Mouse (Mus musculus) heart, embryonic 10.5 days (tissue): Measurements from ENCODE around the gene Ifnar2. TPM values are rescaled to one million over a fixed set of nuclear protein-coding genes. Genes with fewer than 3 reads are reported as not detected.
"Not testable (repeated sequence)": the region's sequence is repeated elsewhere in the genome, so short reads cannot be mapped to it uniquely, and the experiment has no call there.

ENCODE experiments used
- DNase-seq: peaks from one replicate; pipeline ENCODE4 v3.0.0-alpha.2; 2017; ENCODE audit warnings: low spot score
- H3K27ac ChIP-seq: fragments of 300-500 bp; sonication (generic); 2 replicates; pipeline ENCODE4 v1.5.1; 2016; ENCODE audit warnings: mild to moderate bottlenecking
- H3K27me3 ChIP-seq: fragments of 300-500 bp; sonication (generic); 2 replicates; pipeline ENCODE4 v1.6.1; 2016; ENCODE audit warnings: mild to moderate bottlenecking; ENCODE audit not compliant: poor library complexity, insufficient read depth, severe bottlenecking
- H3K36me3 ChIP-seq: fragments of 300-500 bp; sonication (generic); 2 replicates; pipeline ENCODE4 v1.6.1; 2016; ENCODE audit warnings: mild to moderate bottlenecking, moderate library complexity
- H3K4me1 ChIP-seq: fragments of 300-500 bp; sonication (generic); 2 replicates; pipeline ENCODE4 v1.6.1; 2016; ENCODE audit warnings: mild to moderate bottlenecking
- H3K4me3 ChIP-seq: fragments of 300-500 bp; sonication (generic); 2 replicates; pipeline ENCODE4 v1.5.1; 2016; ENCODE audit warnings: mild to moderate bottlenecking, moderate library complexity
- H3K9me3 ChIP-seq: fragments of 300-500 bp; sonication (generic); 2 replicates; pipeline ENCODE4 v1.6.1; 2016; ENCODE audit warnings: mild to moderate bottlenecking, moderate library complexity
- WGBS: fragments of 180-500 bp; shearing (Covaris S2); methylation state at CpG from one replicate; pipeline ENCODE4 v1.1.7; 2016; 5-methylcytosine and 5-hydroxymethylcytosine counted together
- polyA plus RNA-seq: library from polyadenylated mRNA; unstranded; fragments of >200 nt; fragmentation: Nextera tagmentation; extraction: Ambion mirVana; gene quantifications from 2 replicates; pipeline ENCODE4 v1.2.1, GENCODE M21; 2016

The Ifnar2 gene
- polyA plus RNA-seq, 1 experiment from 2014 or later: 42.2 TPM

GRCm38 (mm10) chr16:91426586-91426985 is 54.0 kb downstream of the Ifnar2 start:
- DNase-seq: no peak
- H3K27ac ChIP-seq: no peak overlapping the region
- H3K4me3 ChIP-seq: no peak overlapping the region
- peaks cover 3% of the 10 kb centered on the region; the same call in 1 of the 2 replicates for H3K4me1 ChIP-seq
- no peaks in the 10 kb centered on the region for H3K9me3 ChIP-seq
- peaks cover 54% of the 10 kb centered on the region for H3K36me3 ChIP-seq
- H3K27me3 ChIP-seq: no peaks in the 10 kb centered on the region
- 85% methylated on average over 4 of the region's 4 CpGs for WGBS

- H3K27me3 ChIP-seq: no peaks in the 10 kb centered on the region
- no peaks in the 10 kb centered on the region for H3K9me3 ChIP-seq
- 59% methylated on average over 5 of the region's 5 CpGs for WGBS
- H3K4me3 ChIP-seq: no peak overlapping the region
- no peak for DNase-seq
- peaks cover 3% of the 10 kb centered on the region; the same call in 1 of the 2 replicates for H3K4me1 ChIP-seq
- H3K27ac ChIP-seq: no peak overlapping the region
- peaks cover 46% of the 10 kb centered on the region for H3K36me3 ChIP-seq
Observed at GRCm38 (mm10) chr16:91427461-91427860, 54.9 kb downstream of the Ifnar2 start.

- Histone ChIP-seq H3K27ac (no peak overlapping the region), H3K9me3 (no peaks in the 10 kb centered on the region), H3K27me3 (no peaks in the 10 kb centered on the region), H3K4me1 (peaks cover 8% of the 10 kb centered on the region), H3K4me3 (no peak overlapping the region), H3K36me3 (peaks cover 38% of the 10 kb centered on the region)
- DNase-seq: no peak
- 60% methylated on average over 8 of the region's 8 CpGs for WGBS
Observed at GRCm38 (mm10) chr16:91428259-91428865, 55.8 kb downstream of the Ifnar2 start.

DNA sequence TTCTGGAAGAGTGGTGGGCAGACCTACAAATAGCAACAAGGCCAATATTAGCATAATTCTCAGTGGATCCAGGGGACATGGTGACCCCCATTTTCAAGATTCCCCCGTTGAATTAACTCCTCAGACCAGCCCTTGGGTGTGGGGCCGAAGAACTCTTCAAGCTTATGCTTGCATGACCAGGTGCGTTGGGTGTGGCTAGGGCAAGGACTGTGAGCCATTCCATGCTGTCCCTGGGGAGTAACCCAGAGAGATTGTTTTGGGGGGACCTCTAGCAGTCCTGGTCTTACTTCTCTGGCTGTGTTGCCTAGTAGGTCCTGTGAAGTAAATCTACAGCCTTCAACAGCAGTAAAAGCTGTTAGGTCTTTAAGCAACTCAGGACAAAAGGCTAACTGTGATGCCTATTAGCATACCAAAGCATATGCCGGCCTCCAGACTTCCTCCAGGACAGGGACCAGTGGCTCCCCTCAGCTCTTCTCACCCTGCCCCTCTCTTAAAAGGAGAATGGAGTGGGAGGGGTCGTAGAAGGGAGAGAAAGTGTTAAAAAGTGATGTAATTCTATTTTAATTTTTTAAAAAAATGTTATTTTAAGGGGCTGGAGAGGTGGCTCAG is 60.2 kb downstream of the Ifnar2 start:
- no peak for DNase-seq
- H3K27ac ChIP-seq: 0 out of 2 replicates have a peak overlapping the region, but pooled peaks have one; percentile 1
- no peaks in the 10 kb centered on the region for H3K9me3 ChIP-seq
- H3K4me1 ChIP-seq: peaks cover 17% of the 10 kb centered on the region
- H3K36me3 ChIP-seq: no peaks in the 10 kb centered on the region
- 39% methylated on average over 5 of the region's 5 CpGs for WGBS
- no peak overlapping the region for H3K4me3 ChIP-seq
- H3K27me3 ChIP-seq: no peaks in the 10 kb centered on the region

DNA sequence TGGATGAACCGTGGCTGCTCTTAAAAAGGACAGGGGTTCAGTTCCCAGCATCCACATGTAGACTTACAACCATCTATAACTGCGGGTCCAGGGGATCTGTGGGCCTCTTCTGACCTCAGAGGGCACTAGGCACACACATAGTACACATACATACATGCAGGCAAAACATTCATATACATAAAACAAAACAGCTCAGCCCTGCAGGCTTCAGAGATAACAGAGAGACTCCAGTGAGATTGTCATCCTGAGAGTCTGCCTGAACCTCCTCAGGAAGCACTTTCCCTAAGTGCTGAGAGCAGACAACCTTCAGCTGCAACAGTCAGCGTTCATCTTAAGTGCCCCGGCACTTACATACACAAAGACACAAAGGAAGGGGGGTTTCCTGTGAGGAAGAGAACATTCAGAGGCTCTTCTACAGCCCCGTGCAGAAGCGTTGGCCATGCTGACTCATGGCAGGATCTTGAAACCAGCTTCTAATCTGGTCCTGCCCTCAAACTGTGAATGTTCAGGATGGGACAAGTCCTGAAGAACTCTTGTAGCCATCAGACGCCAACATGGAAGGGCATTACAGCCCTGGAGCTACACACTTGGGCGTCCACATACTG is 60.8 kb downstream of the Ifnar2 start:
- DNase-seq: no peak
- Histone ChIP-seq H3K27ac (0 out of 2 replicates have a peak overlapping the region, but pooled peaks have one; percentile 36), H3K4me3 (0 out of 2 replicates have a peak overlapping the region, but pooled peaks have one; percentile 12), H3K4me1 (peaks cover 15% of the 10 kb centered on the region), H3K36me3 (no peaks in the 10 kb centered on the region), H3K27me3 (no peaks in the 10 kb centered on the region), H3K9me3 (no peaks in the 10 kb centered on the region)
- 37% methylated on average over 8 of the region's 8 CpGs for WGBS

GRCm38 (mm10) chr16:91434119-91434518 is 61.5 kb downstream of the Ifnar2 start:
- Histone ChIP-seq H3K36me3 (no peaks in the 10 kb centered on the region), H3K4me1 (peaks cover 14% of the 10 kb centered on the region), H3K4me3 (no peak overlapping the region), H3K27ac (0 out of 2 replicates have a peak overlapping the region, but pooled peaks have one; percentile 36), H3K9me3 (no peaks in the 10 kb centered on the region), H3K27me3 (no peaks in the 10 kb centered on the region)
- DNase-seq: no peak
- WGBS: 47% methylated on average over 3 of the region's 3 CpGs

DNA sequence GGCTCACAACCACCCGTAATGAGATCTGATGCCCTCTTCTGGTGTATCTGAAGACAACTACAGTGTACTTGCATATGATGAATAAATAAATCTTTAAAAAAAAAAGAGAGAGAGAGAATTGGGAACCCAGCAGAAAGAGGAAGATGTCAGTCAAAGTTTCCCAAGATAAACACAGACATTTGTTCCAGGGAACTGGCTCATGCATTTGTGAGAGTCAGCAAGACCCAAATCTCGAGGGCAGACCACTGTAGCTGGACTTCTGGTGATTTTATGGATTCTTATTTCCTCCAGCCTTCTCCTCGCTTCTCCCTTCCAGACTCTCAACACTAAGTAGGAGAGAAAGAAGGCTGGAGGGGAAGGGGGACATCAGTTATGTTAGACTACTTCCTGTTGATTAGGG is 65.5 kb downstream of the Ifnar2 start:
- WGBS: 70% methylated on average over 3 of the region's 3 CpGs
- no peak for DNase-seq
- no peaks in the 10 kb centered on the region for H3K36me3 ChIP-seq
- no peak overlapping the region for H3K4me3 ChIP-seq
- H3K27ac ChIP-seq: no peak overlapping the region
- H3K27me3 ChIP-seq: no peaks in the 10 kb centered on the region
- peaks cover 14% of the 10 kb centered on the region for H3K4me1 ChIP-seq
- no peaks in the 10 kb centered on the region for H3K9me3 ChIP-seq

GRCm38 (mm10) chr16:91438599-91438998 is 66.0 kb downstream of the Ifnar2 start:
- H3K9me3 ChIP-seq, H3K27ac ChIP-seq: not testable (repeated sequence)
- 87% methylated on average over 1 of the region's 1 CpGs for WGBS

GRCm38 (mm10) chr16:91441366-91441765 is 68.8 kb downstream of the Ifnar2 start:
- Histone ChIP-seq H3K27me3 (no peaks in the 10 kb centered on the region), H3K36me3 (no peaks in the 10 kb centered on the region), H3K4me1 (peaks cover 2% of the 10 kb centered on the region; the same call in 1 of the 2 replicates), H3K4me3 (no peak overlapping the region), H3K27ac (peak overlapping the region; percentile 42; the same call in 1 of the 2 replicates), H3K9me3 (no peaks in the 10 kb centered on the region)
- WGBS: 44% methylated on average over 7 of the region's 7 CpGs
- DNase-seq: peak; percentile 92

More at GRCm38 (mm10) chr16:91438599-91438998, 66.0 kb downstream of the Ifnar2 start:
- not testable (repeated sequence) for H3K4me3 ChIP-seq, H3K4me1 ChIP-seq, H3K36me3 ChIP-seq, H3K27me3 ChIP-seq
- DNase-seq: peak; percentile 85

DNA sequence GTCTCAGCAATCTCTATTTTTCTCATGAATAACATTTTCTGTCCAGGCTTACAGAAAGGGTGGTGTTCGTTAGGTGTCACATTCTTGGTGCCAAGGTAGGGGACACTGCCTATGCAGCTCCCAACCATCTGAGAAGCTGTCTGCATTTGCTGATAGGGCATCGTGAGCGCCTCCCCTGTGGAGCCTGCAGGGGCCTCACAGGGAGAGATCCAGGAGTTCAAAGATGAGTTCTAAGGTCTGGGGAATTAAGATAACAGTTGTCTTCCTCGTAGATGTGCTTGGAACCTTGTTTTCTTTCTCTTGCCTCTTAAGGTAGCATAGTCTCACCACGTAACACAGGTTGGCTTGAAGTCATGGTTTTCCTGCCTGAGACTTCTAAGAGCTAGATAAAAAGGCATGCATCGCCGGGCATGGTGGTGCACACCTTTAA is 69.2 kb downstream of the Ifnar2 start:
- peak overlapping the region; percentile 42; the same call in 1 of the 2 replicates for H3K27ac ChIP-seq
- H3K36me3 ChIP-seq: no peaks in the 10 kb centered on the region
- DNase-seq: peak; percentile 94
- H3K4me1 ChIP-seq: peaks cover 2% of the 10 kb centered on the region; the same call in 1 of the 2 replicates
- H3K9me3 ChIP-seq: no peaks in the 10 kb centered on the region
- WGBS: 55% methylated on average over 7 of the region's 7 CpGs
- no peak overlapping the region for H3K4me3 ChIP-seq
- no peaks in the 10 kb centered on the region for H3K27me3 ChIP-seq

GRCm38 (mm10) chr16:91442446-91442845 is 69.9 kb downstream of the Ifnar2 start:
- Histone ChIP-seq H3K4me3 (no peak overlapping the region), H3K9me3 (no peaks in the 10 kb centered on the region), H3K36me3 (no peaks in the 10 kb centered on the region), H3K4me1 (peaks cover 8% of the 10 kb centered on the region), H3K27ac (peak overlapping the region; percentile 69), H3K27me3 (no peaks in the 10 kb centered on the region)
- peak; percentile 81 for DNase-seq
- WGBS: 63% methylated on average over 4 of the region's 4 CpGs

- no peaks in the 10 kb centered on the region for H3K36me3 ChIP-seq
- H3K9me3 ChIP-seq: no peaks in the 10 kb centered on the region
- 81% methylated on average over 8 of the region's 8 CpGs for WGBS
- H3K27me3 ChIP-seq: no peaks in the 10 kb centered on the region
- DNase-seq: no peak
- peaks cover 9% of the 10 kb centered on the region for H3K4me1 ChIP-seq
- H3K4me3 ChIP-seq: no peak overlapping the region
- H3K27ac ChIP-seq: peak overlapping the region; percentile 69; the same call in 1 of the 2 replicates
Observed at GRCm38 (mm10) chr16:91443211-91443611, 70.6 kb downstream of the Ifnar2 start.

DNA sequence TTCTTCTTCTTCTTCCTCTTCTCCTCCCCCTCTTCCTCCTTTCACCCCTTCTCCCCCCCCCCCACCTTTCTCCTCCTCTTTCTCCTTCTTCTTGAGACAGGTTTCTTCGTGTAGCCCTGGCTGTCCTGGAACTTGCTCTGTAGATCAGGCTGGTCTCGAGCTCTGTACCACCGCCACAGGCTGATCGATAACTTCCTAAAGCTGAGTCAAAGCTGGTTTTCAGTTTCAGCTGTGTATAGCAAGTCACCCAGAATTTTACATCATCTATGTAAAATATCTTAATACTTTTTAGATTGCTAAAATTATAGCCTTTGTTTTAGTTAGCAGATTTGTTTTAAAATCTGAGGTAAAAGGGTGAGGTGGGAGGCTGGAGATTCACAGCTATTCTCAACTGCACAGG is 72.3 kb downstream of the Ifnar2 start:
- Histone ChIP-seq H3K36me3 (no peaks in the 10 kb centered on the region), H3K4me1 (peaks cover 9% of the 10 kb centered on the region), H3K27me3 (no peaks in the 10 kb centered on the region), H3K4me3 (no peak overlapping the region), H3K27ac (no peak overlapping the region), H3K9me3 (no peaks in the 10 kb centered on the region)
- no peak for DNase-seq
- WGBS: 88% methylated on average over 4 of the region's 4 CpGs
